Mouse (Mus musculus): ENCODE results near the gene Zfp84.

DNA sequence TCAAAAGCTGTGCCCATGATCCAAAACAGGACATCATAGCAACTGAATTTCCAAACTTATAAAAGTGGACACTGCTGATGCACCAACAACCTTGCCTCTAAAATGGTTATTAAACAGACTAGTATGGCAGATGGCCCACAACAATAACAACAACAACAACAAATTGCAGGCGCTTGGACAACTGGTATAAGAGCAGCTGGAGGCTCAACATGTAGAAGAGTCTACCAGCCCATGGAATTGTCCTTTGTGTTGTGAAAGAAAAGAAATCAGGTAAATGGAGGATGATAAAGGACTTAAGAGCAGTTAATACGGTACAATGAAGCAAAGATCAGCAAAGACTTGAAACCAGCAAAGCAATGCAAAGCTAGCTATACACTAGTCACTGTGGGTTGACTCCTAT is 46.0 kb downstream of the Zfp84 start:
- TF ChIP-seq POLR2A (IDR thresholded peaks at IDR 0.05; ENCODE audit: insufficient read length, low read depth) (no peak), USF1 (IDR thresholded peaks at IDR 0.05; ENCODE audit: low read depth) (no peak), TCF12 (IDR thresholded peaks at IDR 0.05; ENCODE audit: insufficient read depth, poor library complexity, severe bottlenecking) (no peak), CEBPB (IDR thresholded peaks at IDR 0.05; ENCODE audit: insufficient read depth, poor library complexity, severe bottlenecking) (no peak)

Data from myocyte (in vitro differentiated cells).